Mouse (Mus musculus): ENCODE data around the gene D430019H16Rik.
A peak's percentile ranks its signal among the peaks of the same experiment; 100 is the strongest.

Gene D430019H16Rik

DNA sequence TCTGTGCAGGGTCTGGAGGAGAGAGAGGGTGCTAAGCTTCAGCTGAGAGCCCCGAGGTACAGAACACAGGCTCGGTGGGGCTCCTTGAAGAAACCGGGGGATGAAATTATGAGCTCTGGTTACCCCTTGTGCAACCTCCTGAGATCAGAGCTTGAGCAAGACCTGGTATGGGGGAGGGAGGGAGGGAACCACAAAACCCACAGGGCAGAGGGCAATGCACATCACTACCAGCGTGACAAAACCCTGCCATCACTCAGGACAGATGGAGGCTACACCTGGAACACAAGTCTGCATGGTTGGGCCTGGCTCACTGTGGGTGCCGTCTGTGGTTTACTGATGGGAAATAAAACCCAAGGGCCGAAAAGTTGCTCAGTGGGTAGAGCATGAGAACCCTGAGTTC lies 37.1 kb downstream of the D430019H16Rik start:
- no peak for DNase-seq

DNA sequence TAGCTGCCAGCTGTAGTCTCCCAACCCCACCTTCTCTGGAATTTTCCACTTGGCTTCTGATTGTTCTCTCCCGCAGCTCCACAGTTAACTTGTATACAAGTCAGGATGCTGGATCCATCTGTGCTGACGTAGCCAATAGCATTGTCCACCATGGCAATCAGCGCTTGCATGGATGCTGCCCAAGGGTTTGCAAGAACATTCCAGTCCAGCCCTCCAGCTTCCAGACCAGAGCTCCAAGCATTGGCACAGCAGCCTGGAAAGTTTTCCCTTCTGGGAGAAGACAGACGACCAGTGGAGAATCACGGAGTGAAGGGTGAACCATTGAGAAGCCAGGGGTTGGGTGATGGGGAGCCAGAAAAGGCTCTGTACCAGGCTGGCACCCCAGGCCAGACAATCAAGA lies 41.1 kb downstream of the D430019H16Rik start:
- DNase-seq = no peak

DNA sequence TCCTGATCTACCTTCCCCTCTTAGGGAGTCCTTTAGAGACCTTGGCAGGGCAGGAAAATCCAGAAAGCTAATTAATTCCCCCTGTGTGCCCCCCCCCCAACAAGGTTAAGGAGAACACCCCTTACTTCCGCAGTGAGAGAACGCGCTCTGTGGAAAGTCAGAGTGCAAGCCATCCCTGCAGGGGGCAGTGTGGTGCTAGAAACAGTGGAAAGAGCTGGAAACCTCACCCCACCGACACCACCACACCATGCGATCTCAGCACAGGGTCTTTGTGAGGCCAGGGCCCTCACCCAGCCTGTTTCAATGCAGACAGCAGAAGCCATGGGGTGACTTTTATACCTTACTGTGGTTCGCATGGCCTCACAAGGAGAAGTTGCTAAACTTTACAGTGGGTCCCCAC lies 44.2 kb downstream of the D430019H16Rik start:
- peak; percentile 74 for DNase-seq

DNA sequence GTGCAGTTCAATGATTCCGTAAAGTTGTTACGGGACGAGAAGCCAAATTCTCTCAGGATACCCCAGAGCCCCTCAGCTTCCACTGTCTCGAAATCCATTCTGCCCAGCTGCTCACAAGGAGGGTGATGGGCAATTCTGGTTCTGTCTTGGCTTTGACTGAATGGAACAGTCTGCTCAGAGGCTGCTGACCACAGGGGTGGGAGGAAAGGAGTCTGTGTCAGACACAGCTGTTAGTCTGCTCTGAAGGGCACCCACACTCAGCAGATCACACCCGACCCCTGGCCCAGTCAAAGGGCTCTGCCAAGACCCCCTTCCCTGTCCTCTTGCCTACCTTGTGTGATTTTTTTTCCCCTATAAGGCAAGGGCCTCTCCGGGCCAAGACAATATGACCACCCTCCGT lies 44.8 kb downstream of the D430019H16Rik start:
- DNase-seq = no peak

DNA sequence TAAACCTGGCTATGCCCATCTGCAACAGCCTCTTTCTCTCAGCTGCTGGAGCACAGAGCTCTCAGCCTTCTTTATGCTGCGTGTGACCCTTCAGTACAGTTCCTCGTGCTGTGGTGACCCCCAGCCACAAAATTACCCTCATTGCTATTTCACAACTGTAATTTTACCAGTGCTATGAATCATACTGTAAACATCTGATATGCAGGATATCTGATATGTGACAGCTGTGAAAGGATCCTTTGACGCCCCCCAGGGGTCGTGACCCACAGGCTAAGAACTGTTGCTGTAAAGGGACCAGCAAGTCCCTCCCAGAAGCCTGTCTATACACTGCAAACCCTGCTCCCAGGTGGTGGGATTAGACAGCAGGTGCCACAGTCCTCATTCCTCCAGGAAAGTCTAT lies 45.2 kb downstream of the D430019H16Rik start:
- DNase-seq = no peak

DNA sequence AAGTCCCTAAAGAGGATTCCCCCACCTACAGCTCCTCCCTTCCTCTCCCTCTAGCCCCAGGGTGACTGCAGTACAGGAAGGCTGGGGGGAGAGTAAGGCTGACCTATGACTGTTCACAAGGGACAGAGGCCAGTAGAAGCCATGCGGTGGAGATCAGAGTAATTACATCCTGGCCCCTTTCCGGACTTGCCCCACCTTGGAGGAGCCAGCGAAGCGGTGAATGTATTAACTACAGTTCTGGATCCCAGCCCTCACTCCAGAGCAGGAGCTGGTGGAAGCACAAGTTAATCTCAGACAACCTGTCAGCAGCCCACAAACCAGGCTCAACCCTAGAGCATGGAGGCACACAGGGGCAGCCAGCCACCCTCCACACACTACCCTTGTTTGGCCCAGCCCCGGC lies 47.3 kb downstream of the D430019H16Rik start:
- DNase-seq = peak; percentile 65

DNA sequence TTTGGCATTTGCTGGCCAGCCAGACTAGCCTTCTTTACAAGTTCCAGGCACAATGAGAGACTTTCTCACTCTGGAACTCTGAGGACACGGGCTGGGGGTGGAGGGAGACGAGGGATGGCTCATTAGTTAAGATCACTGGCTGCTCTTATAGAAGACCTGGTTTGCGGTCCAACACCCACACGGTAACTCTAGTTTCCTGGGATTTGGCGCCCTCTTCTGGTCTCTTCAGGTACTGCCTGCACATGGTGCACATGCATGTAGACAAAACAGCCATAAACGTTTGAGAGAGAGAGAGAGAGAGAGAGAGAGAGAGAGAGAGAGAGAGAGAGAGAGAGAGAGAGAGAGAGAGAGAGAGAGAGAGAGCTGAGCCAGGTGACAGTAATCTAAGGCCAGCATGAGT lies 51.1 kb downstream of the D430019H16Rik start:
- no peak for DNase-seq

DNA sequence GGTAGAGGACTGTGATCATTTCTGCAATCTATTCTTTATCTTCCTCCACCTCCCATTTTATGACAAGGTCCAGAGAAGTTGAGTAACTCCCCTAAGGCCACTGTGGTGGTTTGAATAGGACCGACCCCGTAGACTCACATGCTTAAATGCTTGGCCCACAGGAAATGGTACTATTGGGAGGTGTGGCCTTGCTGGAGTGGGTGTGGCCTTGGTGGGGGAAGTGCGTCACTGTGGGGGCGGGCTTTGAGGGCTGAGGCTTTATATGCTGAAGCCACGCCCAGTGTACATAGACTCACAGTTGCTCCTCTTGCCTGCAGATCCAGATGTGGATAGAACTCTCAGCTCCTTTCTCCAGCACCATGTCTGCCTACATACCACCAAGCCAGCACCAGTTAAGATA lies 57.5 kb downstream of the D430019H16Rik start:
- no peak for DNase-seq

DNA sequence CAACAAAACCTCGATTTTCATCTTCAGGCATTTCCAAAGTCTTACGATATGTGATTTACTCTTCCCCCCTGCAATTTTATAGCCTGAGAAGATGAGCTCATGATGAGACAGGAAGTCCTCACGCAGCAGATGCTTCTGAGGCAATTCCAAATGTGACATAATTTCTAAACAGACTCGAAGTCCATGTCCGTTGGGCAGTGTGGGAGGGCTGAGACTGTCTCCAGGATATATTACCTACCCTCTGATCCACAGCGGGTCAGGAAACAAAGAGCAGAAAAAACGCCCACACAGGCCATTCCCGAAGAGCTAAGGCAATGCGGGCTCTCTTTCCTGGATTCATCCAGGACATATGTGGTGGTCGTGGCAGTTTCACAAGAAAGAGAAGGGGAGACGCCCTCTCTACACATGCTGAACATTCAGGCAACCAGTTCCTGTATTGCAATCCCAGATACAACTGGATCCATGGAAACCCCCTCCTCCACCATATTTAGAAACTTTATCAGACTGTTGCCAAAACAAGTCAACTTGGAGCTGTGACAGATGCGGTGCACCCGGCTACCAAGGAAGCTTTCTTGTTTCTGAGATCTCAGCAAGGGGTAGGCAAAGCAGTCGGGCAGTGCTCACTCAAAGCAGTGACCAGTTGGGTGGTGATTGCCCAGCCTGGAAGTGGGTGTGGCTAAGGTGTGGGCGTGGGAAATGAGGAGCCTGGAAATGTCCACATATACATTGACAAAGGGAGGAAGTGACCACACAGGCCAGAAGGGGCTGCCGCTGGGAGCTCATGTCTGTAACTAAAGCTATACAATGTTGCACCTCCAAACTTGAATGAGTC lies 58.2 kb downstream of the D430019H16Rik start:
- no peak for DNase-seq

DNA sequence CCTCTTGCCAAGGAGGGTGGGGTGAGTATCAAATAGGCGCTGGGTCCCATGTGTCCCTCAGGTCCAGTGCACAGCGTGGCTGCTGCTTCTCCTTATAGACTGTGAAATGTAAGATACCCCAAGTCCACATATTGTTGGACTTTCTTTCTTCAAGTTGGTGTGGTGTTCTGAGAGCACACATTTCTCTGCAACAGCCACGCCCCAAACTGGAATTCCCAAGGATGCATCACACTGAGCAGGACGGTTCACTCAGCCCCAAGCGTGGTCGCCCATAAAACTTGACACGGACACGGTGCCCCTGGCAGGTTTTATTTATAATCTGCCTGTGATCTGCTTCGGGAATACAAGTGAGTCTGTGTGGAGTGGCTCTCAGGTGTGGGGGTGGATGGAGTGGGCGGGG lies 60.5 kb downstream of the D430019H16Rik start:
- no peak for DNase-seq

DNA sequence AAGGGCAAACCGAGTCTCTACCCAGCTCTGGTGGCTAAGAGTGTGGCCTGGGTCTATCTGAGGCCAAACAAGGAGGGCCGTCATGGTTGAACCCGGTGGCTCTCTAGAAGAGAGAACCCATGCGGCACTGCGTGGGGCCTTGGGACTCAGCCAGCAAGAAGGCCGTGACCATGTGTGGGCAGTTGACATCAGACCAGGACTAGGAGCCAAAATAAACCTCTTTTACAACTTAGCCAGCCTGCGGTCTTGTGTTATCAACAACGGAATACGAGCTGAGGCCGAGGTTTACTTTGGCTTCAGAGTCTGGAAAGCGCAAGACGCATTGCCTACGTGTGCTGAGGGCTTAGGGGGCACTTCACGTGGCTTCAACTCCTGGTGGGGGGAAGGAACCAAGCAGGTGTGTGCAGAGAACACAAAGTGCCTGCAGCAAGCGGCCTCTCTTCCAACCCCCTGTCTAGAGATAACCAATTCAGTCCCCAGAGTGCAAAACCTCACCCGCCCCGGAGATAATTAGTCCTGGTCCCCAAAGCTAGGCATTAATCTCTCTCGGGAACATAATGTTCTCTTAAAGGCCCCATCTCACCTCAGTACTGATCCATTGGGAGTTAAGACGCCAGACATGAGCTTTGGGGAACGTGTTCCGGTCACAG lies 63.5 kb downstream of the D430019H16Rik start:
- DNase-seq = peak; percentile 60

DNA sequence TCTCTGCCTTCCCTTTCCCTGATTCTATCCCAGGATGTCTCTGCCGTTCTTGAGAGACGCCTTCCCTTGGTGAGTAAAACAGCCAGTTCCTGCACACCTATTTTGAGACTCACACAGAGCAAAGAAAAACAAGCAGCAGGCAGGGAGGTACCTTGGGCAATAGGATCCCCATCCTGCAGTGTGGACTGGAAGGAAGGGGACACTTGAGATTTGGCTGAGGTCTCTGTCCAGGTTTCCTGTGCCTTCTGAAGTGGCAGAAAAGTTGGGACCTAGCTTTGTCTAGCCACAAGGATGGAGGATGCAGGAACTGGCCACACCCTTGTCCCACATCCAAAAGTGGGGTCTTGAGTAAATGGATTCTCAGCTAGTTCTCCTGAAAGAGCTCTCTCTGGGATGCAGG lies 66.2 kb downstream of the D430019H16Rik start:
- no peak for DNase-seq

DNA sequence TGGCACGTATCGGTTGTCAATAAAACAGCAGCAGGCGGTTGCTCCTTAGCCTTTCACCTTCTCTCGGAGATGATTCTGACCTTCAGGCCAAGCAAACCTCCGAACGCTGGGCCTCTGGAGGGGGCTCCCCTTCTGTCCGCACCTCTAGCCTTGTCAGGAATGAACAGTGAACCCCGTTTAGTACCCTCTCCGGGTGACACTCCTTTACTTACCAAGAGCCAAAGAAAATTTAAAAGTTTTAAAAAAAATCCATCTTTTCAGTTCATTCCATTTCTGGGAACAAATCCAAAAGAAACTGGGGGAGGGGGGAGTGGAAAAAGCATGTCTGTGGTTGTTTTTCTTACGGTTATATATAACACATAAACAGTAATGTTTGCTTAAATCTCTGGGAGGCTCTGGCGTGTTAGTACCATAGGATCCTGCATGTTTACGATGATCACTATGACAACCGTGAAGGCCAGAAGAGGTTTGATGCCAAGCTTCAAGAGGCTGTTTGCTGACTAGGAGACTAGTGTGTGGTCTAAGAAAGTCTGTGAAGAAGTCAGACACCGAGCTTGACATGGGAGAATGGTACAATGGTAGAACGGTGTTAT lies 67.6 kb downstream of the D430019H16Rik start:
- DNase-seq = no peak

DNA sequence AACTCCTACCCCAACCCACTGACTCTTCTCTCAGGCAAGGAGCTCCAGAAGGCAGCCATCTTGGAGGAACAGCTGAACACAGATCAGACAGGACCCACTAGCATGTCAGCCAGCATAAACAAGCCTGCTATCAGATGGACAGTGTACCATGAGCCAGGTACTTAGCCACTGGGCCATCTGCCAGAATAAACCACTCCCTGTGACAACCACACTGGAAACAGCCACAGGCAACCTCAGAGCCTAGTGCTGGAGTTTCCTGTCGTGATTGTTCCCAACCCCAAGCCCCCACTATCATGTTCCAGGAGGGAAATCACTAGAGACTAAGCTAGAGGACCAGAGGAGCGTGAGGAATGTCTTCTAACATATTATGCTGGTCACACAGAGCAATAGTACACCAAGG lies 70.1 kb downstream of the D430019H16Rik start:
- no peak for DNase-seq

DNA sequence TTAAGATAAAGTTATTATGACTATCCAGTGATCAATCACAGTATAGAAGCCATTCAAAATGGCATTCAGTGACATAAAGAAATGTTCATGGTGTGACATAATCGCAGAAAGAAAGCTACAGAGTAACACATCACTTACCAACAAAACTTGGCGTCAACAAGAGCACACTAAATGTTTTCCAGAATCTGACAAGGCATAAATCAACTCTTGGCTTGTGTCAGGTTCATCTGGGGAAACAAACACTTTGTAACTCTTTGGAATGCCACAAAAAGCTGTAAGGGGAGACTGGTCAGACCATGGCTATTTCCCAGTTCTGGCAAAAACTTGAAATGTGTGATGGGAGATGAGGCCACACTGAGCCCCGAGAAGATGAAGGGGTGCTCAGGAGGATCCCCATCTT lies 72.5 kb downstream of the D430019H16Rik start:
- DNase-seq = no peak

DNA sequence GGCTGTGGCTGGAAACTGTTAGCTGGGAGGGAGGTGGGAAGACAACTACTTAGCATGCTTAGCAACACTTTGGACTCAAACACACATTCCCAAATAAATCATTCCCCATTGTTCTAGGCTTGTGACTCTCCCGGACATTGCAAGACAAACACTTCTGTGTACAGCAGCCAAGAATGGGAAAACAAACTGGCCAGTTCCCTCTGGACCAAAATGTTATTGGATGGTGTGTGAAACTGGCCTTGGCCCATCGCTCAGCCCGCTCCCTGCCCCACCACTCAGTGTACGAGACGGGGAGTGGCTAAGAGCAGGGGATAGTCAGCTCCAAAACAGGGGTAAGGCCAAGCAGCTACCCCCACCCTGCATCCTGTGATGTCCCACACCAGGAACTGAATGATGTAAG lies 73.2 kb downstream of the D430019H16Rik start:
- peak; percentile 65 for DNase-seq

DNA sequence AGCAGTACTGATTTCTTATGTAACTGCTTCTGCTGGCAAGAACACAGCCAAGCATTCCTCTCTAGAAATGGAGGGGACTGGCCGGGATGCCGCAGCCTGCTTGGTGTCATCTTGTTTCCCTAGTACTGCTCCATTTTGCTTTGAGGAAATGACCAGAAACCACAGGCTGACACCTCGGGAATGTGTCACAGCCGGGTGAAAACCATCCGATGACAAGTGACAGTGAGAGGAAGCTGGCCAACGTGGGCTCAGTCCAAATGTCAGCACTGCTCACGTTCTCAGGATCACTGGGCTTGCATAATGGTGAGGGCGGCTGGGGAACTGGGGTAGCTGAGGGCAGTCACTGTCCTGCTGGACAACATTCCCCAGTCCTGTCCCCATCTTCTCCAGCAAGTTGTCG lies 75.9 kb downstream of the D430019H16Rik start:
- peak; percentile 56 for DNase-seq

DNA sequence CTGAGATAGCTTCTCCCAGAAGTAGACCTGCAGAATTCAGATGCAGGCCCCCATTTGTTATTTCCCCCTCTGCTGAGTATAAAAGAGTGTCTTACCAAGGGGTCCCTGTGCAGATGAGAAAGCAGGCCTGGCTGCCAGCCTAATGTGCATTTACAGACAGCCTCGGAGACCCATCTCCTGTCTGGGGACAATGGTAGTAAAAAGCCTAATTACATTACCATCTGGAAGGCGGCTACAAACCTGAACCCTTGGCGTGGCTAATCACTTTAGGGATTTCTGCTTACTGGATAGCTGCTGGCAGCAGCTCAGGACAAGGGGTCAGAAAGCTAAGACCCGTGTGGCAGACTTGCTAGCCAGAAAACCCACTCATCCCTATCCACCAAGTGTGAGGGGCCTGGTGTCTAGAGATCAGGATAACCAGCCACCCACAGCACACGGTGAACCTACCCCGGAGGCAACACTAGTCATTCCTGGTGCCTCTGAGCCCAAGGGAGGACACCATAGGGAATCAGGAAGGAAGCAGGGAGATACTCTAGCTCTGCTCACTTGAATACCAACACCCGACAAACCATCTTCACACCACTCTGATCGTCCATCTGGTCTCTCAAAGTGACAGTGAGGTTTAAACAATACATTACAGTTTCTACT lies 78.2 kb downstream of the D430019H16Rik start:
- no peak for DNase-seq

DNA sequence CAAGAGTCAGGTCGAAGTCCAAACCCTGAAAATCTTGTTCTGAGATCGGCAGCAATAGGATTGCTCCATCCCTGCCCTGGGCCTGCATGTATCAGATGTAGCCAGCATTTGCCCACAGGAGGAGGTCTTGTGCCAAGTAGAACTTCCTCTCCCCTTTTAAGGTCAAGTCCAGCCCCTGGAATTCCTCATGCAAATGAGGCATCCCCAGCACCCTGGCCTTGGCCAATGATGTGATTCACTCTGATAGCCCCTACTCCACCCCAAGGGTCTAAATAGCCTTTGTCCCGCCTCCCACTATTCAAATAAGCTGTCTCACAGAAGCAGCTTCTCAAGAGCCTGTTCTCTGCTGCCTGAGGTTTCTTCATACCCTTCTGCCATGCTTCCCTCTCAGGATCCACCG lies 81.2 kb downstream of the D430019H16Rik start:
- no peak for DNase-seq

DNA sequence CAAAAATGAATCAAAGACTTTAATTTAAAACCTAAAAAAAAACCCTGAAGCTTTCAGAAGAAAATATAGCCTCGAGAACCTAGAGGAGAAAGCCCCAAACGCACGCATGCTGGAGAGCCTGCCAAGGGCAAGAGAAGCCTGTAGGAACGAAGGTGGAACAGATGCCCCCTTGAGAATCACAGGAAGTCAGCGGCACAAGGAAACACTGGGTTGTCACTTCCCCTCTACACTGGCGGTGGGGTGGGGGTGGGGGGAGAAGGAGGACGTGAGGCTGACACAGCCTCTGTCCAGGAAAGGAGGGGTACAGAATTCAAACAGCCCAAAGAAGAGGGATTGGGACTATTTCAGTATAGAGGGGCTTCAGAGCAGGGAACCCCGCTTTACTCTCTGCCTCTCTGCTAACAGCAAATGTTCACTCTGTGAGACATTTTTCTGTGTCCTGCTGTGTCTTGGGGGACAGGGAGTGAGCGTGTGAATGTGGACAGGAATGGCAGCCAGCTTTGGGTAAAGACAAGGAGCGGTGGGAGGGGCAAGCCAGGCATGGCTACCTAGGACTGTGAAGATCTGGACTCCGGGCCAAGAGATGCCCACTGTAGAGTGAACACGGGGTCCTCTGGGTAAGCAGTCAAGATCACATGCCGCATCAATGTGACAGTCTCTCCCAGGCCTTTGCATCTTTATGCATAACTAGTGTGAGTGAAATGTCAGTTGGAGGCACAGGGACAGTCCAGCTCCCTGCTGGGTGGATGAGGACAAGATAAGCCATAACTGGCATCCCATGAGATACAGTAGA lies 82.5 kb downstream of the D430019H16Rik start:
- DNase-seq = no peak

DNA sequence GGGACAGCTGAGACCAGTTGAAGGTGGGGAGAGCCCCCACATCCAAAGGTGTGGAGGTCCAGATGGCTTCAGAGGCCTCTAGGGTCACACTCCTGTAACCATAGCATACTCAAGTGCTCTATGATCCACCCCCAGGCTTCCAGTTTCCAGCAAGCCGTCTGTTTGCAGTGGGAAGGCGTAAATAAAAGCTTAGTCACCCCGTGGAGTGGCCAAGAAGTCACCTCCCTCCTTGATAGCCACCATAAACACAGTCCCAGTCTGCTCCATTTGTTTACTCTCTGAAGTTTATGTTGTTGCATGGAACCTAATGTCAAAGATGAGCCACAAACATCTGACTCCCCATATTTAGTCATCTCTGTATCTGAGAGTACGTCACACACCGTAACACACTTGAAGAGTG lies 83.5 kb downstream of the D430019H16Rik start:
- no peak for DNase-seq

DNA sequence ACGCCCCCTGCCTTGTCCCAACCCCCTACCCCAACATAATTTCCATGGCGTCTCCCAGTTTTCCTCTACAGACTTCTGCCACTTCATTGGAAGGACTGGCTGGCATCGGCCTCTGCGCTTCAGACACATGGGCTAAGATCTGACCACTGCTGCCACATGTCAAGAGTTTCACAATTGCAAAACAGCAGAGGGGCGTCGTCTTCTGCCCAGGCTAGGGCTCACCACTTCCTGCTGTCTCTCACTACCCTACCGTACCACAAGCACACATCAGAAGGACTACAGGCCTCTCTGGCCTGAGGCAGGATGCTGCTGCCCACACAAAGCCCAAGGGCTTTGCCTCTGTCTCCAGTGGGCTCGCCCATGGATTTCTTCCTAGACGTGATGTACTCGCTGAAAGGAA lies 86.0 kb downstream of the D430019H16Rik start:
- no peak for DNase-seq

All from kidney, adult 11 months (tissue).